35 mouse cellular contexts compared by ENCODE assay signal in the genomic region with DNA sequence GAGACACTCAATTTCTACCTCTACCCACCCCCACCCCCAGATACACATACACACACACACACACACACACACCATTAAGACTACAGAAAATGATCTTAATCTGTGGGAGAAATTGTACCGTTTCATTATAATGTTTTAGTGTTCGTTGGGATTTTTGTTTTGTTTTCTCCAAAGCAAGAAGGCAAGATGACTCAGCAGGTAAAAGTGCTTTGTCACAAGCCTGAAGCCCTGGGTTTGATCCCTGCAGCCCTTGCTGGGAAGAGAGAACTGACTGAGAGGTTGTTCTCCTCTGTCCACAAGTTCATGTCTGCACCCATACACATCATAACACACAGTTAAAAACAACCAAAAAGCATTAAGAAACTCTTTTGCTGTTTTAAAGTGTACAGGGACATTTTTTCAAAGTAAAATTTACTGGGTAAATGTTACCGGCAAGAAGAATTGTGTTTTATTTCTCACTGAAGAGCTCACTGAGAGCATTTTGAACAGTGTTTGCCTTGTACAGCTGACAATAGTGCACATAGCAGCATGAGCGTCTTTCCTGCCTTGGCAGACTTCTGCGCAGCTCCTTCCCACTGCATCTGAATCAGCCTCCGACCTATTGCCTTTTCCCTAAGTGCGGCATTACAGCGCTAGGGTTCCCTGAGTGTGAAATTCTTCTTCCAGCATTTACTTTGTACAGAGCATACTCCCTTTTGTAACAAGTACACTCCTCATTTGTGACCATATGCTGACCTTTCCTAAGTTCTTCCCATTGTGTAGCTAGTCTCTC. TPM values are rescaled to one million over a fixed set of nuclear protein-coding genes. Genes with fewer than 3 reads are reported as not detected.
DNase-seq lines count a peak whose midpoint lies in the region; ATAC-seq and TF ChIP-seq lines count a peak whose summit lies in the region.
"Had no signal": no experiment of that assay in that cellular context is flagged by ENCODE, and none has a peak within 500 bp of the region (broad histone marks: within the 10 kb centered on the region; RNA-seq: fewer than 3 reads in every experiment).

No protein-coding gene starts in this region.

- no peak for TF ChIP-seq POLR2A in brain, embryonic 14.5 days (IDR thresholded peaks at IDR 0.05; ENCODE audit: borderline replicate concordance, extremely low read depth, insufficient read depth, insufficient read length, poor library complexity, severe bottlenecking)

- no peaks in the 10 kb centered on the region for H3K27me3 ChIP-seq in liver, embryonic 13.5 days
- H3K27me3 ChIP-seq in liver, embryonic 12.5 days (replicated peaks): no peaks in the 10 kb centered on the region
- H3K27me3 ChIP-seq in heart, embryonic 12.5 days (replicated peaks): no peaks in the 10 kb centered on the region
- H3K27me3 ChIP-seq: embryonic facial prominence, embryonic 12.5 days; limb, embryonic 13.5 days; megakaryocyte, embryonic 14.5 days; midbrain, embryonic 13.5 days had no signal

- 76% methylated on average over 8 of the region's 8 CpGs for WGBS in liver, embryonic 13.5 days (ENCODE audit: insufficient replicate concordance)
- 81% methylated on average over 8 of the region's 8 CpGs for WGBS in liver, embryonic 12.5 days (ENCODE audit: insufficient replicate concordance)
- 89% methylated on average over 8 of the region's 8 CpGs for WGBS in heart, embryonic 12.5 days

- H3K9ac ChIP-seq in liver, embryonic 13.5 days: no peak overlapping the region
- H3K9ac ChIP-seq in liver, embryonic 12.5 days: no peak overlapping the region
- H3K9ac ChIP-seq in heart, embryonic 12.5 days: no peak overlapping the region
- H3K9ac ChIP-seq: embryonic facial prominence, embryonic 12.5 days; hindbrain, embryonic 14.5 days; limb, embryonic 13.5 days; midbrain, embryonic 13.5 days had no signal

- H3K27ac ChIP-seq in liver, embryonic 13.5 days: no peak overlapping the region
- no peak overlapping the region for H3K27ac ChIP-seq in liver, embryonic 12.5 days
- no peak overlapping the region for H3K27ac ChIP-seq in heart, embryonic 12.5 days (ENCODE audit: poor library complexity, severe bottlenecking)
- H3K27ac ChIP-seq: embryonic facial prominence, embryonic 12.5 days; hindbrain, embryonic 14.5 days; limb, embryonic 13.5 days had no signal

- H3K4me3 ChIP-seq in liver, embryonic 13.5 days (replicated peaks): no peak overlapping the region
- H3K4me3 ChIP-seq in liver, embryonic 12.5 days: no peak overlapping the region
- no peak overlapping the region for H3K4me3 ChIP-seq in heart, embryonic 12.5 days
- H3K4me3 ChIP-seq: embryonic facial prominence, embryonic 12.5 days; limb, embryonic 13.5 days; megakaryocyte, embryonic 14.5 days; midbrain, embryonic 13.5 days had no signal

- DNase-seq in frontal cortex, postnatal 25 days (ENCODE audit: low spot score in 2 of 2): no peak
- DNase-seq in liver, embryonic 13.5 days: peak; percentile 17
- DNase-seq in MEL-GATA-1-ER (ENCODE audit: extremely low read depth, low read depth): peak; percentile 12
- DNase-seq in brain, embryonic 14.5 days (ENCODE audit: low read depth): peak; percentile 23
- no peak for DNase-seq in heart, postnatal 25 days (ENCODE audit: low spot score)
- DNase-seq: adrenal gland, adult 2 months; adrenal gland, postnatal 36 days; B cell, adult 2 months; cerebellum, adult 9-10 months; embryo, embryonic 11 days; gastrocnemius, postnatal 10 days; heart, adult 18-20 months; heart, postnatal 36 days; kidney, adult 9 months; kidney, postnatal 10 days; layer of hippocampus, adult 9-11 months; lung, adult 18-20 months; lung, postnatal 4 days; right cerebral cortex, postnatal 25 days; spleen, adult 18-20 months; thymus, postnatal 14 days had no signal

- H3K36me3 ChIP-seq in liver, embryonic 13.5 days: no peaks in the 10 kb centered on the region
- H3K36me3 ChIP-seq in liver, embryonic 12.5 days: no peaks in the 10 kb centered on the region
- H3K36me3 ChIP-seq in heart, embryonic 12.5 days: peaks cover 4% of the 10 kb centered on the region; the same call in 1 of the 2 replicates

- TF ChIP-seq CTCF in brain, embryonic 14.5 days (IDR thresholded peaks at IDR 0.05; ENCODE audit: borderline replicate concordance, extremely low read depth, insufficient read depth, insufficient read length): no peak

- H3K4me1 ChIP-seq in liver, embryonic 13.5 days (replicated peaks): no peaks in the 10 kb centered on the region
- H3K4me1 ChIP-seq in liver, embryonic 12.5 days: no peaks in the 10 kb centered on the region
- 0 out of 2 replicates have a peak, but pooled peaks cover 2% of the 10 kb centered on the region for H3K4me1 ChIP-seq in heart, embryonic 12.5 days (replicated peaks)
- H3K4me1 ChIP-seq: embryonic facial prominence, embryonic 12.5 days; limb, embryonic 13.5 days had no signal

- intact Hi-C loops in heart, postnatal 25 days (cut with DNase I): no loop called here

- ATAC-seq in frontal cortex, adult (ENCODE audit: low TSS enrichment): peak; percentile 66
- ATAC-seq in liver, embryonic 13.5 days (ENCODE audit: low read depth): no peak
- no peak for ATAC-seq in liver, embryonic 12.5 days
- no peak for ATAC-seq in heart, embryonic 12.5 days (ENCODE audit: insufficient number of reproducible peaks, low FRiP score)
- ATAC-seq: activated CD4-positive, CD25-positive, alpha-beta regulatory T cell, adult 4 months; forebrain, embryonic 14.5 days; intestine, postnatal 0 days; lung, postnatal 0 days; midbrain, embryonic 13.5 days had no signal

- no peaks in the 10 kb centered on the region for H3K9me3 ChIP-seq in liver, embryonic 13.5 days (replicated peaks)
- H3K9me3 ChIP-seq in liver, embryonic 12.5 days (replicated peaks): no peaks in the 10 kb centered on the region
- H3K9me3 ChIP-seq in heart, embryonic 12.5 days (replicated peaks): no peaks in the 10 kb centered on the region
- H3K9me3 ChIP-seq: embryonic facial prominence, embryonic 12.5 days; limb, embryonic 13.5 days; midbrain, embryonic 13.5 days had no signal

- H3K4me2 ChIP-seq in liver, embryonic 13.5 days: no peak overlapping the region
- no peak overlapping the region for H3K4me2 ChIP-seq in liver, embryonic 12.5 days
- no peak overlapping the region for H3K4me2 ChIP-seq in heart, embryonic 12.5 days
- H3K4me2 ChIP-seq: embryonic facial prominence, embryonic 12.5 days; hindbrain, embryonic 14.5 days; limb, embryonic 13.5 days; liver, embryonic 11.5 days; midbrain, embryonic 13.5 days had no signal

RNA-seq across cellular contexts. Expression of a gene that starts 35.6 kb away (rescaled TPM):
- 1.1 and 1.7 TPM in 2 replicates for polyA plus RNA-seq in liver, embryonic 13.5 days (2015; fragmentation: Nextera tagmentation; extraction: Ambion mirVana)
- 3.2 and 3.3 TPM in 2 replicates for polyA plus RNA-seq in liver, embryonic 12.5 days (2016; fragmentation: Nextera tagmentation; extraction: Ambion mirVana)
- 63.5 and 90.5 TPM in 2 replicates for polyA plus RNA-seq in brain, embryonic 14.5 days (2012; rRNA removed)
- polyA plus RNA-seq in heart, embryonic 12.5 days (2016; fragmentation: Nextera tagmentation; extraction: Ambion mirVana): 17.1 and 19.6 TPM in 2 replicates
- total RNA-seq in heart, postnatal 25 days (2021): under 1 TPM; 0.70 to 0.78 TPM
- total RNA-seq: neutrophil, adult 5-6 weeks had no signal

RNA-seq across cellular contexts. Expression of a gene that starts 35.7 kb away (rescaled TPM):
- 13.0 and 17.2 TPM in 2 replicates for polyA plus RNA-seq in liver, embryonic 13.5 days (2015; fragmentation: Nextera tagmentation; extraction: Ambion mirVana)
- 19.5 and 20.1 TPM in 2 replicates for polyA plus RNA-seq in liver, embryonic 12.5 days (2016; fragmentation: Nextera tagmentation; extraction: Ambion mirVana)
- 21.5 and 24.4 TPM in 2 replicates for polyA plus RNA-seq in brain, embryonic 14.5 days (2012; rRNA removed)
- polyA plus RNA-seq in heart, embryonic 12.5 days (2016; fragmentation: Nextera tagmentation; extraction: Ambion mirVana): 25.7 and 26.9 TPM in 2 replicates
- total RNA-seq in heart, postnatal 25 days (2021): 10 to 100 TPM; 19.1 to 20.2 TPM

Comparison
In these comparisons a context has a peak if more than half of its experiments do, and no peak if none do; other contexts are left out.
1. DNase-seq: peak in liver, embryonic 13.5 days (single experiment), MEL-GATA-1-ER (single experiment) and brain, embryonic 14.5 days (single experiment); none in frontal cortex, postnatal 25 days (0 of 2) and heart, postnatal 25 days (single experiment).